Mouse (Mus musculus) bone marrow, adult 2 months (tissue): Measurements from ENCODE around the gene Gtf3a. TPM values are rescaled to one million over a fixed set of nuclear protein-coding genes. Genes with fewer than 3 reads are reported as not detected.
A peak's percentile ranks its signal among the peaks of the same experiment; 100 is the strongest.

Experiments used
- H3K27ac ChIP-seq: fragments of 200-500 bp; 2 replicates; pipeline ENCODE4 v1.5.1; 2012; ENCODE audit warnings: low read depth, mild to moderate bottlenecking, control low read depth, inconsistent platforms, low read length; ENCODE audit not compliant: control insufficient read depth, poor library complexity, insufficient read depth
- H3K4me1 ChIP-seq: fragments of 200-500 bp; 2 replicates; pipeline ENCODE4 v1.6.1; 2011; ENCODE audit warnings: low read length; ENCODE audit not compliant: control insufficient read depth, insufficient read depth
- H3K4me3 ChIP-seq: fragments of 200-500 bp; replicated peaks from 2 replicates; pipeline ENCODE3; 2011; ENCODE audit warnings: mild to moderate bottlenecking, low read depth, low read length, control low read depth; ENCODE audit not compliant: control insufficient read depth
- CTCF ChIP-seq: fragments of 200-500 bp; IDR thresholded peaks from 2 replicates; pipeline ENCODE4 v1.5.1; 2011; ENCODE audit warnings: low read length, control low read depth; ENCODE audit not compliant: control insufficient read depth, insufficient read depth
- POLR2A ChIP-seq: fragments of 200-500 bp; IDR thresholded peaks from 2 replicates; pipeline ENCODE4 v1.6.1; 2011; ENCODE audit warnings: low read depth, mild to moderate bottlenecking, control low read depth, low read length, borderline replicate concordance; ENCODE audit not compliant: control insufficient read depth
- WGBS: fragments of 180-500 bp; shearing (Covaris S2); methylation state at CpG from one replicate; pipeline ENCODE4 v1.1.7; 2018; 5-methylcytosine and 5-hydroxymethylcytosine counted together
- polyA plus RNA-seq: library from polyadenylated mRNA; stranded (reverse); fragments of >200 nt; gene quantifications from 2 replicates; pipeline ENCODE4 v1.2.4, GENCODE M21; 2011; ENCODE audit warnings: low replicate concordance; ENCODE audit not compliant: missing spikeins, insufficient read depth, insufficient read length

Gene Gtf3a
- polyA plus RNA-seq, 1 experiment: 19.4 TPM

- no peak overlapping the region for H3K27ac ChIP-seq
- peaks cover 2% of the 10 kb centered on the region for H3K4me1 ChIP-seq
- TF ChIP-seq POLR2A (no peak), CTCF (no peak)
- WGBS: 85% methylated on average over 18 of the region's 18 CpGs
- H3K4me3 ChIP-seq: no peak overlapping the region
Observed at GRCm38 (mm10) chr5:146956678-146957077, 8.2 kb downstream of the Gtf3a start.

GRCm38 (mm10) chr5:146963118-146963936 is 14.9 kb downstream of the Gtf3a start, which contains the start of gene Mtif3:
TSS of gene Mtif3 (minus strand) at chr5:146963800.
- TF ChIP-seq POLR2A (peak; percentile 58; the same call in 1 of the 2 replicates), CTCF (no peak)
- peaks cover 5% of the 10 kb centered on the region for H3K4me1 ChIP-seq
- peak within 1 kb of the TSS; percentile 98 for H3K4me3 ChIP-seq
- H3K27ac ChIP-seq: peak within 1 kb of the TSS; percentile 22; the same call in 1 of the 2 replicates
- WGBS: under 1% methylated on average over 46 of the region's 46 CpGs

GRCm38 (mm10) chr5:146963937-146964278 is 15.5 kb downstream of the Gtf3a start:
- no peak overlapping the region for H3K4me3 ChIP-seq
- TF ChIP-seq POLR2A (no peak), CTCF (no peak)
- H3K27ac ChIP-seq: no peak overlapping the region
- WGBS: 64% methylated on average over 8 of the region's 8 CpGs
- H3K4me1 ChIP-seq: peaks cover 5% of the 10 kb centered on the region

- Histone ChIP-seq H3K4me1 (peaks cover 2% of the 10 kb centered on the region), H3K27ac (no peak overlapping the region), H3K4me3 (no peak overlapping the region)
- TF ChIP-seq POLR2A (no peak), CTCF (no peak)
- WGBS: 78% methylated on average over 13 of the region's 13 CpGs
Observed at GRCm38 (mm10) chr5:146968695-146969393, 20.4 kb downstream of the Gtf3a start.

- TF ChIP-seq CTCF (no peak), POLR2A (no peak)
- no peak overlapping the region for H3K27ac ChIP-seq
- peaks cover 2% of the 10 kb centered on the region for H3K4me1 ChIP-seq
- 69% methylated on average over 10 of the region's 10 CpGs for WGBS
- no peak overlapping the region for H3K4me3 ChIP-seq
Observed at GRCm38 (mm10) chr5:146971776-146972561, 23.5 kb downstream of the Gtf3a start.

GRCm38 (mm10) chr5:146973353-146973752 is 24.9 kb downstream of the Gtf3a start:
- no peak for TF ChIP-seq POLR2A
- no peak for TF ChIP-seq CTCF
- H3K4me1 ChIP-seq: peaks cover 2% of the 10 kb centered on the region
- no peak overlapping the region for H3K4me3 ChIP-seq
- no peak overlapping the region for H3K27ac ChIP-seq
- 61% methylated on average over 9 of the region's 9 CpGs for WGBS

- peak overlapping the region; percentile 13; the same call in 1 of the 2 replicates for H3K27ac ChIP-seq
- 66% methylated on average over 25 of the region's 25 CpGs for WGBS
- peaks cover 2% of the 10 kb centered on the region for H3K4me1 ChIP-seq
- no peak overlapping the region for H3K4me3 ChIP-seq
- no peak for TF ChIP-seq POLR2A
- TF ChIP-seq CTCF: no peak
Observed at GRCm38 (mm10) chr5:146973858-146974780, 25.7 kb downstream of the Gtf3a start.

GRCm38 (mm10) chr5:146974781-146975123 is 26.3 kb downstream of the Gtf3a start:
- TF ChIP-seq CTCF (no peak), POLR2A (no peak)
- Histone ChIP-seq H3K27ac (no peak overlapping the region), H3K4me3 (no peak overlapping the region), H3K4me1 (peaks cover 2% of the 10 kb centered on the region)
- 69% methylated on average over 13 of the region's 13 CpGs for WGBS
